Mouse (Mus musculus) c-Kit-positive CD71-negative TER-119-negative erythroid progenitor cells, embryonic 14.5 days (primary cell): ENCODE results near the gene Me3.

Source experiments
- DNase-seq: peaks from one replicate; pipeline ENCODE4 v3.0.0-alpha.2; 2013; ENCODE audit warnings: low read depth

Gene Me3

GRCm38 (mm10) chr7:89632342-89633251 is at the start of gene Me3:
Gene Me3 (plus strand): TSS chr7:89632392.
- DNase-seq, result no peak

DNA sequence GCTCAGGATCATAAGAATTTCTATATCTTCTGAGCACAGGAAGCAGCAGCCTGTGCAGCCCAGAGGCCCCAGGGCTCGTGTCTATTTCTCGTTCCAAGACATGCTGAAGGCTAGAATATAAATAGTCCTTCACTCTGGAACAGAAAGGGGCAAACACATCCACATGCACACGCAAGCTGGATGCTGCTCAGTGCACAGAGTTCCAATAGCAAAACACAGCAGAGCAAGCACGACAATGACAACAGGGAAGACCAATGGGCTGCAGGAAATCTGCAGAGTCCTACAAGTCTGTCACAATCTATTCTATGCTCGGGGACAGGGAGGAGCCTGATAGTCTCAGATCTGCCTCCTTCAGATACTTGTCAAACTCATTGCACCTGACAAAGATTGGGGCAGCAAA is 42.2 kb upstream of the Me3 start:
- DNase-seq, result no peak

DNA sequence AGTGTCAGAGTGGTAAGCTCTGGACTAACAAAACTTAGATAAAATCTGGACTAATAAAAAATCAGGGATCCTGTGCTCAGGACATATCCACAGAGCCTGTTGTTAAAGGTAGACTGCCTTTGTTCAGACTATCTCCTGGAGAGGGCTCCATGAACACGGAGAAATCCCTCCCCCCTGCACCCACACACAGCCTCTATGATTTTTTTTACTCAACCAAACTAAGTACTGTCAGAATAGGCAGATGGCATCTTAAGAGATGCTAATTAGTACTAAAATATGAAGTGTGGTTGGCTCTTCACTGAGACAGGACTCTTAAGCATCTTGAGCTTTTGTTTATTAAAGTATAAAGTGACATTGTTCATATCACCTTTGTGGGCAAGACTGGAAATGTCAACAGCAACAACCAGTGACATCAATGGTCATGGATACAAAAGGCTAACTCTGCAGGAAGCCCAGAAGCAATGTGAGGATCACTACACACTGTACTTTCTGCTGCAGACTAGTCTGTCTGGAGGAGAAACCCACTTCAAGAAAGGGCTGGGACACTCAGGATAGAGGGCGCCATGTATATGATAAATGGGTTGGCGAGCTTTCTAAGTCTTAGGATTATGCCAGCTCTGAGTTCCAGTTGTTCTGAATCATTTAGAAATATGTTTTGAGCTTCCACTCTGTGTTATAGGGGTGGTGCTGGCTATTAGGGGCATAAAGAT is 41.5 kb upstream of the Me3 start:
- DNase-seq, result no peak

DNA sequence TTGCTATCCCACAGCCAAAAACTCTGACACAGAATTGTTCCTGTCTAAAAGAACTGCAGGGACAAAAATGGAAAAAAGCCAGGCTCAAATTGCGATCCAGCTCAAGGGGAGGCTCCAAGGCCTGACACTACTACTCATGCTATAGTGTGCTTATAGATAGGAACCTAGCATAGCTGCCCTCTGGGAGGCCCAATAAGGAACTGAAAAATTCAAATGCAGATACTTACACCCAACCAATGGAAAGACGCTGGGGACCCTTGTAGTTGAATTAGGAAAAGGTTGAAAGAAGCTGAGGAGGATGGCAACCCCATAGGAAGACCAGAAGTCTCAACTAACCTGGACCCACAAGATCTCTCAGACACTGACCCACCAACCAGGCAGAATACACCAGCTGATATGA is 36.4 kb upstream of the Me3 start:
- no peak for DNase-seq

GRCm38 (mm10) chr7:89605589-89606536 is 26.3 kb upstream of the Me3 start:
- no peak for DNase-seq

GRCm38 (mm10) chr7:89607329-89607728 is 24.9 kb upstream of the Me3 start:
- DNase-seq, result no peak

GRCm38 (mm10) chr7:89611236-89611635 is 21.0 kb upstream of the Me3 start:
- no peak for DNase-seq

DNA sequence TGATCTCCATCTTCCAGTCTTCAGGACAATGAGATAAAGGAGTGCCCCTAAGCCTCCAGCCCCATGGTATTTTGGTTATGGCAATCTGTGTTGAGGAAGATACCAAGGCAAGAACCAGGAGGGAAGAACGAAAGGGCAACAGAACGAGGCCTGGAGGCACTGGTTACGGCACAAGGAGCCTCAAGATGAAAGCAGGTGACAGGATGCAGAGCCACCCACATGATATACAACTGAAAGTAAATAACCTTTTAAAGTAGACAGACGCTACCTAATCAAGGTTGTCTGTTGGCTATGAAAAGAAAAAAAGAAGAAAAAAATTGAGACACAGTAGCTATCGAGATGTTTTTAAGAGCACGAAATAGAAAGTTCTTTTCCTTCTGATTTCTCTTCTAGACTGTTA is 16.0 kb upstream of the Me3 start:
- no peak for DNase-seq

- DNase-seq, result no peak
These were observed 8.9 kb upstream of the Me3 start for GRCm38 (mm10) chr7:89623331-89623730.

DNA sequence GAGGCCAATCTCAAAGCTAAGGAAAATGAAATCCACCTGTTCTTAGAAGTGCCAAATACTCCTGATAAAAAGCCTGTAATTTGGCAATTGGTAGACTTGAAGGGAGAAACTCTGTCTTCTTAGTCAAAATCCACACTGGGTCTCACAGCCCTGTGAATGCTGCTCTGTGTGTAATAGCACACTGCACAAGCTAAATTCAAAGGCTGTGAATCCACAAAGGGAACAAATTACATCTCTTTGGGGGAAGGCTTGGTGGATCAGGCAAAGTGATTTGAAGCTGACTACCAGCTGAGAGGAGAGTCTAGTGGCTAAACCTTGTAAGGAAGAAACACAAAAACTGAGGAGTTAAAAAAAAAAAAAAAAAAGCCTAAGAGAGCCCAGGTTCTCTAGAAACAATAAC is 4.8 kb upstream of the Me3 start:
- no peak for DNase-seq

DNA sequence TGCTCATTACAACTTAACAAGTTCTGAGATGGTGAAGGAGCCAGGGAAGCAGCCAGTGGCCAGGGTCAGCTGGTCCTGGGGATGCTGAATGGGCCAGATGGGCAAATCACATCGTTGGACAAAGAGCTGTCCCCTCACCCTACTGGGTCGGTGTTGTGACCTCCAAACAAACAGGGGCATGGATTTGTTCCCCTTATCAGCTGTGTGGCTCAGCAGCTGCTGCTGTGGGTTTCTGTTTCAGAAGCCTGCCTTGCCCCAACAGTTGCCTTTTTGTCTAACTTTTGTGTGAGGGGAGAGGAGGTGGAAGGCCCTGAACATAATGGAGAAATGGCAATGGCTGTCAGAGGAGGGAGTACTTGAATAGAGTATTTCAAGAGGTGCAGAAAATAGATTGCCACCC is 4.2 kb upstream of the Me3 start:
- DNase-seq, result no peak

DNA sequence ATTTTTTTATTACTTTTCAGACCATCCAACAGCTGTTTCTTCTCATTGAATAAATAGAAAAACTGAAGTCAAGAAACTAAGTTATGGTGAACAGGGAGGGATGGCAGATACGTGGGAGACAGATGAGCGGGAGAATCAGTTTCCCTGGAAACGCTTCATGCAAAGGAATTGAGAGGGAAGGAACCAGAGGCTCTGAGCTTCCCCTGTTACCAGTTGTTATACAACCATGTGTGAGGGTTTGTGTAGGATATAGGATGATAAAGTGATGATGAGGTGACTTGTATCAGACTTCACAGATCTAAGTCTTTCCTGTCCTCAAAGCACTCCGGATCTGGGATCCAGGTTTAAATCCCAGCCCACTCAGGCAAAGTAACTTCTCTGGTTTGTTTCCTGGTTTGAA is 3.2 kb upstream of the Me3 start:
- DNase-seq, result no peak

- DNase-seq, result no peak
These were observed 2.3 kb upstream of the Me3 start for GRCm38 (mm10) chr7:89629914-89630313.

- no peak for DNase-seq
These were observed 1.4 kb upstream of the Me3 start for GRCm38 (mm10) chr7:89630796-89631195.

DNA sequence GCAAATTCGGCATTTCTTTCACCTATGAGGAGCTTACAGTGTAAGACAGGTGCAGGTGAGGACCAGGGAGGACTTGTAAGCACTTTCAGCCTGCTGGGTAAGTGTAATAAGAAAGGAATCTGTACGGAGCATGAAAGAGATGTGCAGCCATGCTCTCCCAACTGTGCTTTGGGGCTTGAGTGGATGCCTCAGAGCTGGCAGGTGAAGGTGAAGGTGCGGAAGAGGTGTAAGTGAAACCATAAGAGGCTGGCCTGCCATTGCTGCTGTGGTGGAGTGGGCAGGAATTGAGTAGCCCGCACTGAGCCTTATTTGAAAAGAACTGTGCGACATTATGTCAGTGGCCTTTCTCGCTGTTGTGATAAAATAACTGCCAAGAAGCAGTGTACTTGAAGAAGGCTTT is 8.3 kb downstream of the Me3 start:
- no peak for DNase-seq

DNA sequence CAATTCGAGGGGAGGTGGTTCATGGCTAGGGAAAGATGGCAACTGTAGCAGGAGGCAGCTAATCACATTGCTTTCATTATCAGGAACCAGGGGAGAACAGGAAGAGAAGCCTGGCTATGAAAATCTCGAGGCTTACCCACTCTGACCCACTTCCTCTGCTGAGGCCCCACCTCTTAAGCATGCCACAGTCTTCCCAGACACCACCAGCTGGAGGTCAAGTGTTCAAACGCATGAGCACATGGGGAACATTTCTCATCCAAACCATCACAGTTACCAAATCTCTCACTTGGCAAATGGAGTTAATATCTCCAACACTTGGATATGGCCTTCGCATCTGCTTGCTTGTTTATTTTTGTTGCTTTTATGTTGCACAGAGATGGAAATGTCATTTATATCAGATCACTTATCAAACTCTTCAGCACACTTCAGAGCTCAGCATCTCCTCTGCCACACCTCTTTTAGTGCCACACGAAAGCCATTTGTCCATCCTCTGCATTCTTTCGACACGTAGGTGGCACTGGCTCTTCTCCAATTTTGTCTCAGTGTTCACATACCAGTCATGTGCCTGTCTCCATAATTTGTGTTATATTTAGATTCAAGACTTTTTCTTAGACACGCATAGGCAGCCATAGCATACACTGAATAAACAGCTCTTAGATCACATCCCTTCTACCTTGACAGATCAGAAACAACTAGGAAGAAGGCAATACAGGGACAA is 8.9 kb downstream of the Me3 start:
- DNase-seq, result no peak

- DNase-seq, result no peak
These were observed 12.8 kb downstream of the Me3 start for GRCm38 (mm10) chr7:89645015-89645414.

DNA sequence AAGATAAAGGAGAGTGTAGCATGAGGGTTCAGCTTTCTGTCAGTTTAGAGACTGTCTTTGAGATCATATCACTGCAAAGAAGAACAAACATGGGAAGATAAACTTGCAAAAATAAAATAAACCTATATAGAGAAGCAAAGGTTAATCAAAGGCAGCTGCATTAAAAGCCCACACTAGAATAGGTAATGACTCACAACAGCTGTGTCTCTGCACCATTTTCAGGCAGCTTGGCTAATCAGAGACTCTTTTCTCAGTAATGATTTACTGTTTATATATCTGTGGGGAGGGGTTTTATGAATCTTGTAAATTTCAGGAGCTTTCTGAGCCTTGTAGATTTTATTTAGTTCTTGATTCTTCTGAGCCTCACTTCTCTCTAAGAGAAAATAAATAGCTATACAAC is 15.7 kb downstream of the Me3 start:
- no peak for DNase-seq

DNA sequence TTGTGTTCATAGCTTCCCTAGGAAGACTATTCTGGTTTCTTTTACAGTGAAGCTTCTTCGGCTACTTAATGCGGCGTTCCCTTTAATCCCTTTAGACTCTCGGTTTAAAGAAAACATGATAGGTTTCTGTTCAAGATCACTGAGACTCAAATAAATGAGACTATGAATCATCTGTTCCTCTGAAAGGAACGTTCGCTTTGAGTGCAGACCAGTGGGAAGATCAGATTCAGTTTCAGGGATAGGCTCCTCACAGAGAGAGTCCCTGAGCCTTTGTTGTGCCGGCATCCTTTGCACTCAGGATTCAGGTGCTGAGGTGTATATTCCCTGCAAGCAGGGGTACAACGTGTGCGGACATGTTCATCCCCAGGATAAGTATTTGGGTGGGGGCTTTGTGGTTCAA is 25.0 kb downstream of the Me3 start:
- DNase-seq, result no peak

DNA sequence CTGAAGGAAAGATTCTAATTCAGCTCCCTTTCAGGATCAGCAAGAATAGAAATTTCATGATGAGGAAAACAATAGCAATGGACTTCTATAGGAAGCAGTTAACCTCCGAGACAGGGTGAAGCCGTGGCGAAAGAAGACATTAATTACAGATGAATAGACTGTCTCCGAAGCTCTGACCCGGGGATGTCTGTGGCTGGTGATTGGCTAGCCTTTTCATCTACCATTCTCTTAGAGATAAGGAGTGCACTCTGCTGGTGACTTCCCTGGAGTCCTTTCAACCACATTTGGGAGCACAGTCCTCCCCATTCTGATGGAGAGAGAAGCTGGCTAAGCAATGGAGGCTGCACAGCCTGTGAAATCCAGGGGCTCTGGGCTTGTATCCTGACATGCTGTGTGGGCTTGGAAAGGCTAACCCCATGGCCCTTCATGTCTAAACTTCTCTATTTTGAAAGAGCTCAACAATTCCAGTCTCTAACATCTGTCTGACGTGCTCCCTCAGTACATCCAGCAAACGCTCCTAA is 25.6 kb downstream of the Me3 start:
- DNase-seq, result no peak

DNA sequence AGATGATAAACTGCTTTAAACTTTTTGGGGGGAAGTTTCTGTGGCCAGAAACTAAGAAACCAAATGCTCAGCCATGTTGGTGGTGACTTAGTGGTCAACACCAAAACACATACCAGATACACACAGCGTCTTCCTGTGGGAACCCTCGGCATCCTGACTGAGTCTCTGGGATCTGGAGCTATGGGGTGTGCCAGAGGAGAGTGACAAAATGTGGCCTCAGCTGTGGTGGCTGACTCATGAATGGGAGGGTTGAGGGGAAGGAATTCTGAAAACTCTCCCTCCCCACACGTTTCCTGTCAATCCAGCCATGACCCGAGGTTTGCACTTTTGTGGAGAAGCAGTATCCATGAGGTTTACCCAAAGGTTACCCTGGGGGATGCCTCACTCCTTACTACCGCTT is 32.0 kb downstream of the Me3 start:
- no peak for DNase-seq
